Mouse (Mus musculus) lung, adult 2 months (tissue): Measurements from ENCODE around the gene Gramd1b.

Experiments used
- CTCF ChIP-seq: fragments of 200-500 bp; IDR thresholded peaks from 2 replicates; pipeline ENCODE4 v1.5.1; 2011; ENCODE audit warnings: mild to moderate bottlenecking, low read length, control low read depth; ENCODE audit not compliant: insufficient read depth
- POLR2A ChIP-seq: fragments of 200-500 bp; IDR thresholded peaks from 2 replicates; pipeline ENCODE4 v1.6.1; 2011; ENCODE audit warnings: low read depth, mild to moderate bottlenecking, control low read depth, low read length, borderline replicate concordance; ENCODE audit errors: extremely low read depth

DNA sequence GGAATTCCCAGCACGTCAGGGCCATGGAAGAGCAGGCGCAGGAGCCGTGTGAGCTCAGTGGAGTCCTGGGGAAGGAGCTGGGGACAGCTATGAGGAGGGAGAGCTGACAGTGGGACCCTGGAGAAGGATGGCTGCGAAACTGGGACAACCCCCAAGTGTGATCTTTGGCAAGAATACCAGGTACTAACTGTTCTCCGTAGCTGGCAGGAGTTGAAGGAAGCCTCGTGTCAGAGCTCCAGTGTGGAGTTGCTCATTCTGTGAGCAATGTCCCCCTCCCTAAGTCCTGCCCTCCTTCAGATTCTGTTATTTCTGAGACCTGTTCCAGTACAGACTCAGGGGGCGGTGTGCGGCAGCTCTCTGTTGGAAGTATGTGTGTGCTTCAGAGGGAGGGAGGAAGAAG, 36.9 kb upstream of the Gramd1b start:
- TF ChIP-seq CTCF (no peak), POLR2A (no peak)
